In the genomic region with DNA sequence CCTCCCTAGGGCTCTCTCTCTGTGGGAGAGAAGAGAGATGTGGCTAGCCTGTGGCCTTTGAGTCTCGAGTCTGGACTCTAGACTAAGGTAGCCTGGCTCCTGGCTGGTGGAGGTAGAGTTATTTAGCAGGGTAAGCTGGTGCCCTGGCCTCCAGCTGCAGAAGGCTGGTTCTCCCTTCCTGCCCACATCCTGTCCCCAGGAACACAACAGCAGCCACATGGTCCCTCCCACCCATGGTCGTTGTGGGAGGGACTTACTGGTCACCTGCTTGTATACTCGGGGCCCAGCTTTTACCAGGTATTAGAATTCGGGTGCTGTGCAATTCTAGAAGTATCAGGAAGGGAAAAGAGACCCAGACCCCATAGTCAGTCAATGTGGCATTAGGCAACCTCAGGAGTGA, we compare ENCODE assay signal across 17 mouse cellular contexts. TPM values are rescaled to one million over a fixed set of nuclear protein-coding genes. Genes with fewer than 3 reads are reported as not detected.
DNase-seq lines count a peak whose midpoint lies in the region; ATAC-seq and TF ChIP-seq lines count a peak whose summit lies in the region.
"Had no signal": no experiment of that assay in that cellular context is flagged by ENCODE, and none has a peak within 500 bp of the region (broad histone marks: within the 10 kb centered on the region; RNA-seq: fewer than 3 reads in every experiment).

No protein-coding gene starts in this region.

- H3K4me1 ChIP-seq in spleen, adult 2 months (ENCODE audit: control insufficient read depth, insufficient read depth, insufficient read length): peaks cover 44% of the 10 kb centered on the region
- peaks cover 7% of the 10 kb centered on the region; the same call in 1 of the 2 replicates for H3K4me1 ChIP-seq in hindbrain, embryonic 14.5 days (replicated peaks; ENCODE audit: control insufficient read depth, insufficient read depth, low read length)

- H3K27me3 ChIP-seq in spleen, adult 2 months (ENCODE audit: control insufficient read depth, insufficient read depth, low read length): peaks cover 4% of the 10 kb centered on the region; the same call in 1 of the 2 replicates
- H3K27me3 ChIP-seq in hindbrain, embryonic 14.5 days (ENCODE audit: control insufficient read depth, insufficient read depth, low read length): peaks cover 24% of the 10 kb centered on the region

- no peak overlapping the region for H3K4me2 ChIP-seq in hindbrain, embryonic 14.5 days (replicated peaks)
- H3K4me2 ChIP-seq: embryonic facial prominence, embryonic 12.5 days; heart, embryonic 11.5 days; liver, embryonic 13.5 days; neural tube, embryonic 15.5 days had no signal

- no peak overlapping the region for H3K9ac ChIP-seq in hindbrain, embryonic 14.5 days
- H3K9ac ChIP-seq: embryonic facial prominence, embryonic 12.5 days; liver, embryonic 13.5 days; neural tube, embryonic 15.5 days had no signal

- H3K9me3 ChIP-seq in hindbrain, embryonic 14.5 days (ENCODE audit: control insufficient read depth, low read length): no peaks in the 10 kb centered on the region
- H3K9me3 ChIP-seq: embryonic facial prominence, embryonic 12.5 days; forebrain, embryonic 10.5 days; liver, embryonic 13.5 days; neural tube, embryonic 15.5 days had no signal

- no peak for TF ChIP-seq POLR2A in spleen, adult 2 months (IDR thresholded peaks at IDR 0.05; ENCODE audit: low read depth, low read length)

- ATAC-seq in common myeloid progenitor, adult 5-6 weeks (replicated peaks; ENCODE audit: low read depth, poor library complexity, severe bottlenecking): peak; percentile 55
- peak; percentile 49 for ATAC-seq in neutrophil, adult 5-6 weeks (ENCODE audit: extremely low read depth, insufficient number of reproducible peaks, low FRiP score, poor library complexity, severe bottlenecking)
- ATAC-seq in hindbrain, embryonic 14.5 days (ENCODE audit: low FRiP score): no peak
- ATAC-seq: hindbrain, postnatal 0 days had no signal

- TF ChIP-seq CTCF in spleen, adult 2 months (IDR thresholded peaks at IDR 0.05; ENCODE audit: extremely low read depth, insufficient read depth, insufficient read length, insufficient replicate concordance): no peak

- peak overlapping the region; percentile 48; the same call in 1 of the 2 replicates for H3K27ac ChIP-seq in spleen, adult 2 months (ENCODE audit: insufficient read depth, low read length)
- no peak overlapping the region for H3K27ac ChIP-seq in hindbrain, embryonic 14.5 days
- H3K27ac ChIP-seq: embryonic facial prominence, embryonic 12.5 days; forebrain, embryonic 10.5 days; gastrocnemius, adult 2 months; hindbrain, postnatal 0 days; liver, embryonic 13.5 days; neural tube, embryonic 15.5 days had no signal

- peak; percentile 32 to 56 for DNase-seq in spleen, adult 2 months (ENCODE audit: low read depth in 1 of 2, low spot score in 2 of 2)
- no peak for DNase-seq in spleen, postnatal 4 days (ENCODE audit: low spot score in 2 of 2)
- no peak for DNase-seq in adrenal gland, adult (ENCODE audit: inconsistent age in 2 of 2, low spot score in 1 of 2)
- DNase-seq in frontal cortex, postnatal 36 days (ENCODE audit: low spot score in 2 of 2): no peak
- no peak for DNase-seq in hindbrain, embryonic 14.5 days (ENCODE audit: low spot score)
- DNase-seq: cerebellum, postnatal 10 days; gastrocnemius, adult 2 months; liver, embryonic 13.5 days; lung, postnatal 14 days; midbrain, embryonic 14.5 days had no signal

- H3K4me3 ChIP-seq in spleen, adult 2 months (ENCODE audit: extremely low read depth, insufficient read depth, insufficient read length): peak overlapping the region; percentile 12; the same call in 1 of the 2 replicates
- no peak overlapping the region for H3K4me3 ChIP-seq in hindbrain, embryonic 14.5 days (replicated peaks; ENCODE audit: low read length)
- H3K4me3 ChIP-seq: embryonic facial prominence, embryonic 12.5 days; forebrain, embryonic 10.5 days; gastrocnemius, adult 2 months; liver, embryonic 13.5 days; neural tube, embryonic 15.5 days had no signal

- H3K36me3 ChIP-seq in spleen, adult 2 months (ENCODE audit: control insufficient read depth, insufficient read depth, low read length): no peaks in the 10 kb centered on the region
- no peaks in the 10 kb centered on the region for H3K36me3 ChIP-seq in hindbrain, embryonic 14.5 days (replicated peaks; ENCODE audit: control insufficient read depth, insufficient read depth)
- H3K36me3 ChIP-seq: embryonic facial prominence, embryonic 12.5 days; forebrain, embryonic 10.5 days; liver, embryonic 13.5 days; neural tube, embryonic 15.5 days had no signal

- WGBS in spleen, adult 2 months: 4% methylated on average over 4 of the region's 4 CpGs
- WGBS in hindbrain, embryonic 14.5 days: 69% methylated on average over 4 of the region's 4 CpGs

RNA-seq across cellular contexts. Expression of a gene that starts 3.6 kb away (rescaled TPM):
- 30.8 and 44.2 TPM in 2 replicates for polyA plus RNA-seq in spleen, adult 2 months (2012; rRNA removed)
- total RNA-seq in common myeloid progenitor, adult 5-6 weeks (2017): 4.4 and 6.2 TPM in 2 replicates
- total RNA-seq in neutrophil, adult 5-6 weeks (2017): 2.9 and 3.1 TPM in 2 replicates
- polyA plus RNA-seq in hindbrain, embryonic 14.5 days (2014; fragmentation: Nextera tagmentation; extraction: Ambion mirVana): 4.9 and 5.2 TPM in 2 replicates

Comparison
In these comparisons a context has a peak if more than half of its experiments do, and no peak if none do; other contexts are left out.
1. DNase-seq: peak in spleen, adult 2 months (2 of 2); none in spleen, postnatal 4 days (0 of 2), adrenal gland, adult (0 of 2), frontal cortex, postnatal 36 days (0 of 2) and hindbrain, embryonic 14.5 days (single experiment).